Mouse (Mus musculus) ES-E14 (cell line): ENCODE measurements at regions not wholly inside any gene's neighbourhood (a gene's known extent, or its start where the extent isn't known, plus 50 kb on each side); places are given as distances from the start of the nearest gene placed in this dataset.

Source experiments
- CHD2 ChIP-seq: IDR thresholded peaks from 2 replicates; pipeline ENCODE4 v1.6.1; 2014; ENCODE audit warnings: mild to moderate bottlenecking, low read depth, low read length, inconsistent platforms
- HCFC1 ChIP-seq: IDR thresholded peaks from 2 replicates; pipeline ENCODE4 v1.6.1; 2012; ENCODE audit warnings: low read length, inconsistent platforms, borderline replicate concordance; ENCODE audit not compliant: insufficient read depth
- ZC3H11A ChIP-seq: IDR thresholded peaks from 2 replicates; pipeline ENCODE4 v1.6.1; 2012; ENCODE audit warnings: low read depth, mild to moderate bottlenecking, inconsistent platforms, low read length, borderline replicate concordance
- ZNF384 ChIP-seq: IDR thresholded peaks from 2 replicates; pipeline ENCODE4 v1.6.1; 2012; ENCODE audit warnings: low read depth, low read length, inconsistent platforms

GRCm38 (mm10) chr5:82440126-82440525 lies 914.9 kb downstream of the Tecrl start:
- no peak for TF ChIP-seq ZNF384
- TF ChIP-seq HCFC1: no peak
- TF ChIP-seq ZC3H11A: no peak
- no peak for TF ChIP-seq CHD2
